Mouse (Mus musculus): Measurements from ENCODE around the gene Mcat. TPM values are rescaled to one million over a fixed set of nuclear protein-coding genes. Genes with fewer than 3 reads are reported as not detected.

Mcat gene
- polyA plus RNA-seq, 1 experiment from 2014 or later, result 35.9 TPM

Small RNAs within 50 kb of the gene (microRNA-seq; reads per million reads assigned to microRNA genes)
- not detected for gene Gm24575

Other genes with a start within 250 kb of the Mcat start
- gene Arfgap3, start 213.5 kb downstream of the Mcat start, polyA plus RNA-seq (2015; fragmentation: Nextera tagmentation; extraction: Ambion mirVana), result 39.2 and 39.5 TPM in 2 replicates
- gene Pacsin2, start 99.2 kb downstream of the Mcat start, polyA plus RNA-seq (2015; fragmentation: Nextera tagmentation; extraction: Ambion mirVana), result 25.4 and 27.1 TPM in 2 replicates
- 100 and 105 TPM in 2 replicates for gene Ttll1, start 52.9 kb downstream of the Mcat start, polyA plus RNA-seq (2015; fragmentation: Nextera tagmentation; extraction: Ambion mirVana)
- 0.80 and 1.2 TPM in 2 replicates for gene Bik, start 36.9 kb downstream of the Mcat start, polyA plus RNA-seq (2015; fragmentation: Nextera tagmentation; extraction: Ambion mirVana)
- 9.6 and 9.9 TPM in 2 replicates for gene Tspo, start 195 bp downstream of the Mcat start, polyA plus RNA-seq (2015; fragmentation: Nextera tagmentation; extraction: Ambion mirVana)
- 47.7 and 48.0 TPM in 2 replicates for gene Ttll12, start 31.4 kb upstream of the Mcat start, polyA plus RNA-seq (2015; fragmentation: Nextera tagmentation; extraction: Ambion mirVana)
- 15.5 and 16.7 TPM in 2 replicates for gene Scube1, start 161.2 kb upstream of the Mcat start, polyA plus RNA-seq (2015; fragmentation: Nextera tagmentation; extraction: Ambion mirVana)
- gene Mpped1, start 215.7 kb upstream of the Mcat start, polyA plus RNA-seq (2015; fragmentation: Nextera tagmentation; extraction: Ambion mirVana), result 10.0 and 18.2 TPM in 2 replicates